Mouse (Mus musculus) E14TG2a.4 (cell line): Measurements from ENCODE around the gene Eml5.

Source experiments
- H3K27me3 ChIP-seq: 2 replicates; pipeline ENCODE4 v1.6.1; 2014; ENCODE audit warnings: low read length, control low read depth; ENCODE audit not compliant: insufficient read depth
- H3K36me3 ChIP-seq: 2 replicates; pipeline ENCODE4 v1.6.1; 2014; ENCODE audit warnings: low read length, control low read depth; ENCODE audit not compliant: insufficient read depth
- H3K4me1 ChIP-seq: replicated peaks from 2 replicates; pipeline ENCODE4 v1.6.1; 2014; ENCODE audit warnings: low read depth, low read length, control low read depth
- H3K4me3 ChIP-seq: replicated peaks from 2 replicates; pipeline ENCODE4 v1.5.1; 2014; ENCODE audit warnings: mild to moderate bottlenecking, low read length
- H3K9me3 ChIP-seq: 2 replicates; pipeline ENCODE4 v1.6.1; 2014; ENCODE audit warnings: low read length, control low read depth
- CTCF ChIP-seq: conservative IDR thresholded peaks from 2 replicates; pipeline ENCODE4 v1.5.1; 2014; ENCODE audit warnings: low read length
- NANOG ChIP-seq: IDR thresholded peaks from 2 replicates; pipeline ENCODE4 v1.6.1; 2014; ENCODE audit warnings: borderline replicate concordance, low read length, mixed read lengths
- POU5F1 ChIP-seq: IDR thresholded peaks from 2 replicates; pipeline ENCODE4 v1.6.1; 2014; ENCODE audit warnings: low read length, borderline replicate concordance

Gene Eml5

DNA sequence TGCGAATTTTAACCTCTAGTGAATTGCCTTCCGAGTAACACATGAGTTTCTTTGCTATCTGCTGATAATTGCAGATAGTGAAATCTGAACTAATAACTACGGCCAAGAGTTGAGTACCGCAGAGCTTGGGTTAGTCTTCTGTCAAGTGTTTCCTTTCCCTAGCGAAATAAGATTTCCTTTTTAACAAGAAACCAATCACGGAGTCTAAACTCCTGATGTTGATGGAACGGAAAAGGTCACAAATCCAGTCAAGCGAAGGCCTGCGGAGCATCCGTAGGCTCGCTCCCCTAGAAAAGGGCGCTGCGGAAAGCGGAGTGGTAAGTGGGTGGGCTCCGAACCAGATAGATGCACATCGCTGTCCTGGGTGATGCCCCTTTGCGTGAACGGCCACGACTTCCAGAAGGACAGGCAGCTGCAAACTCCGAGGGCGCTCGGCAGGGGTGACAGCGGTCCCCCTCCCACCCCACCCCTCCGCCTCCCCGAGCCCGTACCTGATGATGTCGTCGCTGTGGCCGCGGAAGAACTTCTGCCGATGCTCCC is 873 bp downstream of the Eml5 start:
- no peaks in the 10 kb centered on the region for H3K9me3 ChIP-seq
- peaks cover 12% of the 10 kb centered on the region; the same call in 1 of the 2 replicates for H3K4me1 ChIP-seq
- no peak for TF ChIP-seq CTCF
- TF ChIP-seq NANOG = no peak
- no peak for TF ChIP-seq POU5F1
- peak overlapping the region; percentile 91 for H3K4me3 ChIP-seq
- peaks cover 12% of the 10 kb centered on the region for H3K27me3 ChIP-seq
- no peaks in the 10 kb centered on the region for H3K36me3 ChIP-seq

GRCm38 (mm10) chr12:98899676-98900075 is 1.6 kb downstream of the Eml5 start:
- peaks cover 11% of the 10 kb centered on the region; the same call in 1 of the 2 replicates for H3K4me1 ChIP-seq
- no peak overlapping the region for H3K4me3 ChIP-seq
- no peaks in the 10 kb centered on the region for H3K36me3 ChIP-seq
- H3K27me3 ChIP-seq = peaks cover 12% of the 10 kb centered on the region
- H3K9me3 ChIP-seq = no peaks in the 10 kb centered on the region
- TF ChIP-seq POU5F1 (no peak), NANOG (no peak), CTCF (no peak)

- Histone ChIP-seq H3K4me3 (no peak overlapping the region), H3K27me3 (peaks cover 12% of the 10 kb centered on the region), H3K4me1 (peaks cover 11% of the 10 kb centered on the region; the same call in 1 of the 2 replicates), H3K36me3 (no peaks in the 10 kb centered on the region), H3K9me3 (no peaks in the 10 kb centered on the region)
- TF ChIP-seq CTCF = no peak
- TF ChIP-seq POU5F1 = no peak
- TF ChIP-seq NANOG = no peak
These were observed 4.5 kb downstream of the Eml5 start for GRCm38 (mm10) chr12:98896761-98897160.

GRCm38 (mm10) chr12:98884515-98884914 is 16.8 kb downstream of the Eml5 start:
- Histone ChIP-seq H3K9me3 (no peaks in the 10 kb centered on the region), H3K4me3 (no peak overlapping the region), H3K4me1 (no peaks in the 10 kb centered on the region), H3K27me3 (no peaks in the 10 kb centered on the region), H3K36me3 (no peaks in the 10 kb centered on the region)
- TF ChIP-seq CTCF = no peak; the same call in 1 of the 2 replicates
- no peak for TF ChIP-seq NANOG
- TF ChIP-seq POU5F1 = no peak

- Histone ChIP-seq H3K4me3 (no peak overlapping the region), H3K4me1 (no peaks in the 10 kb centered on the region), H3K27me3 (no peaks in the 10 kb centered on the region), H3K9me3 (no peaks in the 10 kb centered on the region), H3K36me3 (no peaks in the 10 kb centered on the region; the same call in 1 of the 2 replicates)
- TF ChIP-seq CTCF (no peak), NANOG (no peak), POU5F1 (no peak)
These were observed 19.5 kb downstream of the Eml5 start for GRCm38 (mm10) chr12:98881796-98882195.

DNA sequence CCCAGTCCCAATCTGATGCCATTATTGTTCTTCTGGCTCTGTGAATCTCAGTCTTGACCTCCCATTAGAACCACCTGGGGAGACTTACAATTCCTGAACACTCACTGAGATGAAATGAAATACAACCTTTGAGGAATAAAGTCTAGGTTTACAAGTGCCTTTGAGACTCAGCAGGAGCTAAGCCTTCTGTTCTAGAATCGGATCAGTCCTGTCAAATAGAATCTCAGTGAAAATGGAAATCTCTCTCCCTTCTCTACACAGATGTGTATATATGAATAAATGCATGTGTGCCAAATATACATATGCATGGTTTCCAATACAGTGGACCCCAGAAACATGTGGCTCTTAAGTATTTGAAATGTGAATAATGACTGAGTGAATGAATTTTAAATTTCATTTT is 22.6 kb downstream of the Eml5 start:
- Histone ChIP-seq H3K4me1 (no peaks in the 10 kb centered on the region), H3K4me3 (no peak overlapping the region), H3K27me3 (no peaks in the 10 kb centered on the region), H3K9me3 (no peaks in the 10 kb centered on the region), H3K36me3 (no peaks in the 10 kb centered on the region; the same call in 1 of the 2 replicates)
- TF ChIP-seq POU5F1 (no peak), NANOG (no peak), CTCF (no peak)

- TF ChIP-seq CTCF = no peak
- TF ChIP-seq POU5F1 = no peak
- no peak for TF ChIP-seq NANOG
- Histone ChIP-seq H3K36me3 (no peaks in the 10 kb centered on the region; the same call in 1 of the 2 replicates), H3K27me3 (no peaks in the 10 kb centered on the region), H3K4me1 (no peaks in the 10 kb centered on the region), H3K4me3 (no peak overlapping the region), H3K9me3 (no peaks in the 10 kb centered on the region)
These were observed 26.1 kb downstream of the Eml5 start for GRCm38 (mm10) chr12:98875216-98875615.

GRCm38 (mm10) chr12:98872836-98873235 is 28.4 kb downstream of the Eml5 start:
- TF ChIP-seq NANOG (no peak), POU5F1 (no peak), CTCF (no peak)

DNA sequence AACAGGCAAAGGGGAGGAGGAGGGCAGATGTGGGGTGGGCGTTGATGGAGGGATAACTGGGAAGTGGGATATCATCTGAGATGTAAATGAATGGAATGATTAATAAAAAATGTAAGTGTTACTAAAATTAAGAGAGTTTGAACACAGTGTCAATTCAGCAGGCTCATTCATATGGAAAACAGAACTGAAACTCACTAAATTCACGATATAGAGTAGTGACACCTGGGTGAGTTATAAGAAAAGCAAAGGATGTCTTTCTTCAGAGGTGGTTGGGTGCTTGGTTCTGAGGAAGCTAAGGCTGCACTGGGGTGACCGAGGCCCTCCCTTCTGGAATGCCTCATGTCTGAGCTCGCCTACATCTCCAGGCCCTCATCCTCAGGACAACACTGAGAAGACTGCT is 37.8 kb downstream of the Eml5 start:
- Histone ChIP-seq H3K4me3 (no peak overlapping the region), H3K9me3 (no peaks in the 10 kb centered on the region), H3K4me1 (no peaks in the 10 kb centered on the region), H3K36me3 (0 out of 2 replicates have a peak, but pooled peaks cover 3% of the 10 kb centered on the region), H3K27me3 (no peaks in the 10 kb centered on the region)
- no peak for TF ChIP-seq CTCF
- TF ChIP-seq NANOG = no peak
- TF ChIP-seq POU5F1 = no peak

More at GRCm38 (mm10) chr12:98872836-98873235, 28.4 kb downstream of the Eml5 start:
- no peaks in the 10 kb centered on the region for H3K9me3 ChIP-seq
- peaks cover 7% of the 10 kb centered on the region; the same call in 1 of the 2 replicates for H3K36me3 ChIP-seq
- H3K27me3 ChIP-seq = no peaks in the 10 kb centered on the region
- H3K4me3 ChIP-seq = no peak overlapping the region
- no peaks in the 10 kb centered on the region for H3K4me1 ChIP-seq
